Mouse (Mus musculus) spleen, postnatal 4 days (tissue): Measurements from ENCODE around the gene Btbd6.

ENCODE experiments used
- DNase-seq, 2 experiments: peaks; one replicate each; pipeline ENCODE4 v3.0.0; 2022; ENCODE audit warnings: low spot score in 2 of 2

Btbd6 gene

GRCm38 (mm10) chr12:112976371-112977073 lies at the start of gene Btbd6:
Gene Btbd6, plus strand, starts transcription at chr12:112976482.
- DNase-seq: peak; percentile 85 to 92

- no peak for DNase-seq
Measured at GRCm38 (mm10) chr12:112927265-112927664, 49.0 kb upstream of the Btbd6 start.

- DNase-seq: no peak
Measured at GRCm38 (mm10) chr12:112928401-112929241, 47.7 kb upstream of the Btbd6 start.

- peak in 1 of 2 experiments; percentile 39 for DNase-seq
Measured at GRCm38 (mm10) chr12:112929562-112930352, 46.5 kb upstream of the Btbd6 start, which contains the start of gene Jag2. Gene Jag2, minus strand, starts transcription at chr12:112929776.

- DNase-seq: no peak
Measured at GRCm38 (mm10) chr12:112932647-112933046, 43.6 kb upstream of the Btbd6 start.

- no peak for DNase-seq
Measured at GRCm38 (mm10) chr12:112937906-112938305, 38.4 kb upstream of the Btbd6 start.

GRCm38 (mm10) chr12:112938366-112938765 lies 37.9 kb upstream of the Btbd6 start:
- no peak for DNase-seq

GRCm38 (mm10) chr12:112938873-112939565 lies 37.3 kb upstream of the Btbd6 start:
- no peak for DNase-seq

GRCm38 (mm10) chr12:112940238-112940637 lies 36.0 kb upstream of the Btbd6 start:
- no peak for DNase-seq

- DNase-seq: no peak
Measured at GRCm38 (mm10) chr12:112940710-112941109, 35.6 kb upstream of the Btbd6 start.

GRCm38 (mm10) chr12:112941156-112941775 lies 35.0 kb upstream of the Btbd6 start:
- DNase-seq: no peak

GRCm38 (mm10) chr12:112941776-112942713 lies 34.2 kb upstream of the Btbd6 start, which contains the start of gene Nudt14:
Gene Nudt14, minus strand, starts transcription at chr12:112942124.
- DNase-seq: peak; percentile 65 to 84

- DNase-seq: no peak
Measured at GRCm38 (mm10) chr12:112943669-112944068, 32.6 kb upstream of the Btbd6 start.

GRCm38 (mm10) chr12:112947307-112947706 lies 29.0 kb upstream of the Btbd6 start:
- no peak for DNase-seq

GRCm38 (mm10) chr12:112950040-112950760 lies 26.1 kb upstream of the Btbd6 start:
- peak; percentile 75 to 86 for DNase-seq

- no peak for DNase-seq
Measured at GRCm38 (mm10) chr12:112950761-112951129, 25.5 kb upstream of the Btbd6 start.

- no peak for DNase-seq
Measured at GRCm38 (mm10) chr12:112951150-112951842, 25.0 kb upstream of the Btbd6 start.

- DNase-seq: no peak
Measured at GRCm38 (mm10) chr12:112952433-112952832, 23.8 kb upstream of the Btbd6 start.
